25 mouse cellular contexts compared by ENCODE assay signal in genomic region chr12:104738931-104739330, GRCm38 (mm10). TPM values are rescaled to one million over a fixed set of nuclear protein-coding genes. Genes with fewer than 3 reads are reported as not detected.
DNase-seq lines count a peak whose midpoint lies in the region; ATAC-seq and TF ChIP-seq lines count a peak whose summit lies in the region.
"Had no signal": no experiment of that assay in that cellular context is flagged by ENCODE, and none has a peak within 500 bp of the region (broad histone marks: within the 10 kb centered on the region; RNA-seq: fewer than 3 reads in every experiment).

No protein-coding gene starts in this region.

- WGBS in hindbrain, embryonic 13.5 days: 52% methylated on average over 3 of the region's 3 CpGs
- WGBS in hindbrain, embryonic 16.5 days: 44% methylated on average over 3 of the region's 3 CpGs
- 63% methylated on average over 3 of the region's 3 CpGs for WGBS in forebrain, embryonic 11.5 days
- WGBS in forebrain, postnatal 0 days: 21% methylated on average over 3 of the region's 3 CpGs
- 40% methylated on average over 3 of the region's 3 CpGs for WGBS in lung, postnatal 0 days

- TF ChIP-seq CTCF in forebrain, postnatal 0 days (IDR thresholded peaks at IDR 0.05; ENCODE audit: low read depth): no peak
- TF ChIP-seq CTCF in lung, postnatal 0 days (IDR thresholded peaks at IDR 0.05): no peak

- H3K27ac ChIP-seq in hindbrain, embryonic 13.5 days: no peak overlapping the region
- H3K27ac ChIP-seq in hindbrain, embryonic 16.5 days (ENCODE audit: low read depth, low read length): no peak overlapping the region
- no peak overlapping the region for H3K27ac ChIP-seq in forebrain, embryonic 11.5 days (ENCODE audit: low read depth, low read length)
- no peak overlapping the region for H3K27ac ChIP-seq in forebrain, postnatal 0 days (ENCODE audit: low read depth, low read length)
- H3K27ac ChIP-seq in lung, postnatal 0 days (ENCODE audit: low read length): no peak overlapping the region
- H3K27ac ChIP-seq: heart, embryonic 13.5 days; hindbrain, embryonic 12.5 days; intestine, embryonic 15.5 days; neural tube, embryonic 13.5 days; stomach, embryonic 15.5 days had no signal

- no peaks in the 10 kb centered on the region for H3K27me3 ChIP-seq in hindbrain, embryonic 13.5 days
- H3K27me3 ChIP-seq in hindbrain, embryonic 16.5 days (replicated peaks; ENCODE audit: control insufficient read depth, insufficient read depth, low read length): no peaks in the 10 kb centered on the region
- no peaks in the 10 kb centered on the region for H3K27me3 ChIP-seq in forebrain, embryonic 11.5 days (ENCODE audit: control insufficient read depth, insufficient read depth, low read length)
- no peaks in the 10 kb centered on the region for H3K27me3 ChIP-seq in forebrain, postnatal 0 days (ENCODE audit: insufficient read depth, low read length)
- no peaks in the 10 kb centered on the region for H3K27me3 ChIP-seq in lung, postnatal 0 days (replicated peaks; ENCODE audit: insufficient read depth, low read length)
- H3K27me3 ChIP-seq: heart, embryonic 13.5 days; hindbrain, embryonic 12.5 days; intestine, embryonic 15.5 days; neural tube, embryonic 13.5 days; Patski; stomach, embryonic 15.5 days had no signal

- ATAC-seq in hindbrain, embryonic 13.5 days (ENCODE audit: low FRiP score): no peak; the same call in 1 of the 2 replicates
- ATAC-seq in hindbrain, embryonic 16.5 days: no peak
- 0 out of 2 replicates have a peak, but pooled peaks have one; percentile 23 for ATAC-seq in forebrain, embryonic 11.5 days (replicated peaks; ENCODE audit: low FRiP score)
- ATAC-seq in forebrain, postnatal 0 days: 0 out of 2 replicates have a peak, but pooled peaks have one; percentile 19
- ATAC-seq in lung, postnatal 0 days: no peak
- ATAC-seq: intestine, embryonic 15.5 days; midbrain, embryonic 16.5 days; Patski had no signal

- no peaks in the 10 kb centered on the region for H3K9me3 ChIP-seq in hindbrain, embryonic 13.5 days
- H3K9me3 ChIP-seq in hindbrain, embryonic 16.5 days (ENCODE audit: control insufficient read depth, low read length): no peaks in the 10 kb centered on the region
- H3K9me3 ChIP-seq in forebrain, embryonic 11.5 days (ENCODE audit: control insufficient read depth, low read length): no peaks in the 10 kb centered on the region
- H3K9me3 ChIP-seq in forebrain, postnatal 0 days (ENCODE audit: low read length): no peaks in the 10 kb centered on the region
- no peaks in the 10 kb centered on the region for H3K9me3 ChIP-seq in lung, postnatal 0 days (ENCODE audit: low read length)
- H3K9me3 ChIP-seq: heart, embryonic 13.5 days; hindbrain, embryonic 12.5 days; intestine, embryonic 15.5 days; neural tube, embryonic 13.5 days; stomach, embryonic 15.5 days had no signal

- no peaks in the 10 kb centered on the region for H3K36me3 ChIP-seq in hindbrain, embryonic 13.5 days
- no peaks in the 10 kb centered on the region for H3K36me3 ChIP-seq in hindbrain, embryonic 16.5 days (ENCODE audit: control insufficient read depth, insufficient read depth, low read length)
- H3K36me3 ChIP-seq in forebrain, embryonic 11.5 days (ENCODE audit: control insufficient read depth, insufficient read depth, low read length): no peaks in the 10 kb centered on the region
- H3K36me3 ChIP-seq in forebrain, postnatal 0 days (ENCODE audit: insufficient read depth): 0 out of 2 replicates have a peak, but pooled peaks cover 4% of the 10 kb centered on the region
- H3K36me3 ChIP-seq in lung, postnatal 0 days (ENCODE audit: insufficient read depth, low read length): no peaks in the 10 kb centered on the region
- H3K36me3 ChIP-seq: hindbrain, embryonic 12.5 days; intestine, embryonic 15.5 days; neural tube, embryonic 13.5 days; stomach, embryonic 15.5 days had no signal

- peaks cover 85% of the 10 kb centered on the region for H3K4me1 ChIP-seq in hindbrain, embryonic 13.5 days (replicated peaks)
- H3K4me1 ChIP-seq in hindbrain, embryonic 16.5 days (ENCODE audit: control insufficient read depth, insufficient read depth, low read depth, low read length): peaks cover 34% of the 10 kb centered on the region
- peaks cover 11% of the 10 kb centered on the region; the same call in 1 of the 2 replicates for H3K4me1 ChIP-seq in forebrain, embryonic 11.5 days (replicated peaks; ENCODE audit: control insufficient read depth, insufficient read depth, low read length)
- H3K4me1 ChIP-seq in forebrain, postnatal 0 days (ENCODE audit: insufficient read depth): peaks cover 18% of the 10 kb centered on the region; the same call in 1 of the 2 replicates
- peaks cover 4% of the 10 kb centered on the region; the same call in 1 of the 2 replicates for H3K4me1 ChIP-seq in lung, postnatal 0 days (ENCODE audit: insufficient read depth, low read depth, low read length)

- DNase-seq in brain, adult 2 months (ENCODE audit: low read depth, low spot score): peak; percentile 26
- DNase-seq in forebrain, embryonic 11.5 days (ENCODE audit: low spot score): no peak
- DNase-seq in forebrain, postnatal 0 days: no peak
- DNase-seq in lung, postnatal 0 days (ENCODE audit: low spot score): no peak
- no peak for DNase-seq in heart, postnatal 25 days (ENCODE audit: low spot score)
- DNase-seq in thymus, postnatal 10 days (ENCODE audit: low spot score in 2 of 2): no peak
- DNase-seq: adrenal gland, postnatal 36 days; cerebellum, adult 2 months; gastrocnemius, postnatal 25 days; heart, adult 18-20 months; heart, postnatal 14 days; liver; right cerebral cortex, adult 18-20 months; right cerebral cortex, postnatal 4 days; thymus, adult 18-20 months had no signal

- intact Hi-C loops in heart, postnatal 25 days (cut with DNase I): no loop called here

- no peak overlapping the region for H3K4me3 ChIP-seq in hindbrain, embryonic 13.5 days
- no peak overlapping the region for H3K4me3 ChIP-seq in hindbrain, embryonic 16.5 days (ENCODE audit: low read length)
- no peak overlapping the region for H3K4me3 ChIP-seq in forebrain, embryonic 11.5 days (ENCODE audit: low read depth, low read length)
- H3K4me3 ChIP-seq in forebrain, postnatal 0 days (ENCODE audit: low read depth, low read length): no peak overlapping the region
- H3K4me3 ChIP-seq in lung, postnatal 0 days (ENCODE audit: low read depth, low read length): no peak overlapping the region
- H3K4me3 ChIP-seq: heart, embryonic 13.5 days; hindbrain, embryonic 12.5 days; intestine, embryonic 15.5 days; myocyte; neural tube, embryonic 13.5 days; stomach, embryonic 15.5 days had no signal

- H3K4me2 ChIP-seq in hindbrain, embryonic 13.5 days: no peak overlapping the region
- no peak overlapping the region for H3K4me2 ChIP-seq in hindbrain, embryonic 16.5 days (ENCODE audit: low read length)
- no peak overlapping the region for H3K4me2 ChIP-seq in forebrain, embryonic 11.5 days (ENCODE audit: low read depth, low read length, severe bottlenecking)
- H3K4me2 ChIP-seq in forebrain, postnatal 0 days (ENCODE audit: low read depth): no peak overlapping the region
- H3K4me2 ChIP-seq in lung, postnatal 0 days (replicated peaks; ENCODE audit: low read depth, low read length): no peak overlapping the region
- H3K4me2 ChIP-seq: heart, embryonic 13.5 days; hindbrain, embryonic 12.5 days; intestine, embryonic 15.5 days; neural tube, embryonic 13.5 days; stomach, embryonic 15.5 days had no signal

- 0 out of 2 replicates have a peak overlapping the region, but pooled peaks have one; percentile 29 for H3K9ac ChIP-seq in hindbrain, embryonic 13.5 days
- H3K9ac ChIP-seq in hindbrain, embryonic 16.5 days (ENCODE audit: low read depth, low read length): no peak overlapping the region
- H3K9ac ChIP-seq in forebrain, embryonic 11.5 days (ENCODE audit: low read length): no peak overlapping the region
- no peak overlapping the region for H3K9ac ChIP-seq in forebrain, postnatal 0 days
- H3K9ac ChIP-seq in lung, postnatal 0 days (replicated peaks; ENCODE audit: low read depth): no peak overlapping the region
- H3K9ac ChIP-seq: heart, embryonic 13.5 days; hindbrain, embryonic 12.5 days; intestine, embryonic 15.5 days; neural tube, embryonic 13.5 days; stomach, embryonic 15.5 days had no signal

- no peak for TF ChIP-seq EP300 in lung, postnatal 0 days (IDR thresholded peaks at IDR 0.05)

RNA-seq across cellular contexts. Expression of gene Dicer1, which starts 12.8 kb away (rescaled TPM):
- polyA plus RNA-seq in hindbrain, embryonic 13.5 days (2015; fragmentation: Nextera tagmentation; extraction: Ambion mirVana): 53.1 and 55.1 TPM in 2 replicates
- polyA plus RNA-seq in hindbrain, embryonic 16.5 days (2015; fragmentation: Nextera tagmentation; extraction: Ambion mirVana): 23.0 and 30.1 TPM in 2 replicates
- polyA plus RNA-seq in forebrain, embryonic 11.5 days (2014; fragmentation: Nextera tagmentation; extraction: Ambion mirVana): 33.5 and 39.2 TPM in 2 replicates
- total RNA-seq in forebrain, postnatal 0 days (2014; rRNA removed): 27.5 and 38.7 TPM in 2 replicates
- polyA plus RNA-seq in forebrain, postnatal 0 days (2015; fragmentation: Nextera tagmentation; extraction: Ambion mirVana): 15.8 and 28.7 TPM in 2 replicates
- polyA plus RNA-seq in lung, postnatal 0 days (2015; fragmentation: Nextera tagmentation; extraction: Ambion mirVana): 15.6 and 17.7 TPM in 2 replicates
- total RNA-seq in heart, postnatal 25 days (2021): 10 to 100 TPM; 25.2 to 27.7 TPM

Comparison
In these comparisons a context has a peak if more than half of its experiments do, and no peak if none do; other contexts are left out.
1. ATAC-seq: peak in forebrain, embryonic 11.5 days (single experiment) and forebrain, postnatal 0 days (single experiment); none in hindbrain, embryonic 13.5 days (single experiment), hindbrain, embryonic 16.5 days (single experiment) and lung, postnatal 0 days (single experiment).